Mouse (Mus musculus): ENCODE data around the gene Gtf2f2. TPM values are rescaled to one million over a fixed set of nuclear protein-coding genes. Genes with fewer than 3 reads are reported as not detected.
"Not testable (repeated sequence)": the region's sequence is repeated elsewhere in the genome, so short reads cannot be mapped to it uniquely, and the experiment has no call there.

Gtf2f2 gene
- total and polyA plus RNA-seq, 3 experiments = 57.6 to 71.2 TPM; not detected in 1

GRCm38 (mm10) chr14:75931266-75931665, 79.4 kb downstream of the Gtf2f2 start:
- H3K4me1 ChIP-seq (ENCODE audit: control insufficient read depth in 1 of 2, insufficient read depth in 2 of 2, low read length in 2 of 2) = peaks cover 3 to 6% of the 10 kb centered on the region in 2 experiments; a peak in 3 of 4 replicates
- peak; percentile 54 for DNase-seq (ENCODE audit: low read depth, low spot score)
- no peak overlapping the region for H3K27ac ChIP-seq (ENCODE audit: control insufficient read depth, low read depth, low read length)
- H3K36me3 ChIP-seq (ENCODE audit: control insufficient read depth in 1 of 2, insufficient read depth in 2 of 2, low read length in 2 of 2) = peaks cover 5 to 8% of the 10 kb centered on the region in 2 experiments
- TF ChIP-seq CHD1 (IDR thresholded peaks at IDR 0.05; ENCODE audit: low read depth, low read length) (no peak), USF2 (IDR thresholded peaks at IDR 0.05; ENCODE audit: borderline replicate concordance in 1 of 2, insufficient read depth in 1 of 2, low read depth in 1 of 2, low read length in 2 of 2) (no peak), POLR2A (IDR thresholded peaks at IDR 0.05; ENCODE audit: control insufficient read depth in 1 of 2, insufficient read depth in 1 of 2, low read depth in 1 of 2, low read length in 2 of 2, poor library complexity in 1 of 2) (peak in 1 of 2 experiments; percentile 25; a peak in 1 of 4 replicates), NELFE (IDR thresholded peaks at IDR 0.05; ENCODE audit: low read depth, low read length) (peak; percentile 38)
- no peaks in the 10 kb centered on the region for H3K27me3 ChIP-seq (ENCODE audit: control insufficient read depth in 1 of 2, insufficient read depth in 2 of 2, low read length in 2 of 2)
- H3K79me2 ChIP-seq (ENCODE audit: control insufficient read depth, insufficient read depth, low read length, poor library complexity) = peaks cover 4% of the 10 kb centered on the region
- H3K4me3 ChIP-seq (ENCODE audit: control insufficient read depth in 1 of 2, insufficient read depth in 1 of 2, low read depth in 2 of 2, low read length in 2 of 2) = peak overlapping the region; percentile 54 to 59; a peak in 3 of 4 replicates
- peak overlapping the region; percentile 60 for H3K9ac ChIP-seq (ENCODE audit: control insufficient read depth, low read depth, low read length, poor library complexity, severe bottlenecking)
- H3K9me3 ChIP-seq (replicated peaks; ENCODE audit: insufficient read depth, low read length) = no peaks in the 10 kb centered on the region

- not testable (repeated sequence) for H3K36me3 ChIP-seq (ENCODE audit: control insufficient read depth in 1 of 2, insufficient read depth in 2 of 2, low read length in 2 of 2); H3K9ac ChIP-seq (ENCODE audit: control insufficient read depth, low read depth, low read length, poor library complexity, severe bottlenecking); H3K4me3 ChIP-seq (ENCODE audit: control insufficient read depth in 1 of 2, insufficient read depth in 1 of 2, low read depth in 2 of 2, low read length in 2 of 2); H3K27ac ChIP-seq (ENCODE audit: control insufficient read depth, low read depth, low read length); H3K4me1 ChIP-seq (ENCODE audit: control insufficient read depth in 1 of 2, insufficient read depth in 2 of 2, low read length in 2 of 2); H3K79me2 ChIP-seq (ENCODE audit: control insufficient read depth, insufficient read depth, low read length, poor library complexity); DNase-seq (ENCODE audit: low read depth, low spot score); H3K27me3 ChIP-seq (ENCODE audit: control insufficient read depth in 1 of 2, insufficient read depth in 2 of 2, low read length in 2 of 2); H3K9me3 ChIP-seq (replicated peaks; ENCODE audit: insufficient read depth, low read length)
Observed at GRCm38 (mm10) chr14:75929713-75930112, 81.0 kb downstream of the Gtf2f2 start.

GRCm38 (mm10) chr14:75923314-75924052, 87.2 kb downstream of the Gtf2f2 start:
- TF ChIP-seq TBP (IDR thresholded peaks at IDR 0.05; ENCODE audit: low read depth, low read length) (no peak), SIN3A (IDR thresholded peaks at IDR 0.05; ENCODE audit: low read length) (no peak), MYB (IDR thresholded peaks at IDR 0.05; ENCODE audit: low read depth, low read length) (no peak), USF2 (IDR thresholded peaks at IDR 0.05; ENCODE audit: borderline replicate concordance in 1 of 2, insufficient read depth in 1 of 2, low read depth in 1 of 2, low read length in 2 of 2) (no peak), E2F4 (IDR thresholded peaks at IDR 0.05; ENCODE audit: borderline replicate concordance, low read depth, low read length) (no peak), EP300 (IDR thresholded peaks at IDR 0.05; ENCODE audit: low read depth in 1 of 2, low read length in 2 of 2) (no peak), POLR2A (IDR thresholded peaks at IDR 0.05; ENCODE audit: control insufficient read depth in 1 of 2, insufficient read depth in 1 of 2, low read depth in 1 of 2, low read length in 2 of 2, poor library complexity in 1 of 2) (no peak), ELF1 (IDR thresholded peaks at IDR 0.05; ENCODE audit: low read depth, low read length) (no peak), MXI1 (IDR thresholded peaks at IDR 0.05; ENCODE audit: low read depth, low read length) (no peak), RAD21 (IDR thresholded peaks at IDR 0.05; ENCODE audit: low read depth, low read length) (no peak), GABPA (IDR thresholded peaks at IDR 0.05; ENCODE audit: low read depth, low read length) (no peak), NRF1 (IDR thresholded peaks at IDR 0.05; ENCODE audit: insufficient read depth, low read depth, low read length, poor library complexity, severe bottlenecking) (no peak)
- no peaks in the 10 kb centered on the region for H3K4me1 ChIP-seq (ENCODE audit: control insufficient read depth in 1 of 2, insufficient read depth in 2 of 2, low read length in 2 of 2)
- DNase-seq (ENCODE audit: low read depth, low spot score) = no peak
- H3K9ac ChIP-seq (ENCODE audit: control insufficient read depth, low read depth, low read length, poor library complexity, severe bottlenecking) = no peak overlapping the region
- H3K36me3 ChIP-seq (ENCODE audit: control insufficient read depth in 1 of 2, insufficient read depth in 2 of 2, low read length in 2 of 2) = peaks cover 0 to 9% of the 10 kb centered on the region in 2 experiments; a peak in 2 of 4 replicates
- no peak overlapping the region for H3K27ac ChIP-seq (ENCODE audit: control insufficient read depth, low read depth, low read length)
- no peaks in the 10 kb centered on the region for H3K27me3 ChIP-seq (ENCODE audit: control insufficient read depth in 1 of 2, insufficient read depth in 2 of 2, low read length in 2 of 2)
- no peaks in the 10 kb centered on the region for H3K9me3 ChIP-seq (replicated peaks; ENCODE audit: insufficient read depth, low read length)
- no peak overlapping the region for H3K4me3 ChIP-seq (ENCODE audit: control insufficient read depth in 1 of 2, insufficient read depth in 1 of 2, low read depth in 2 of 2, low read length in 2 of 2)
- H3K79me2 ChIP-seq (ENCODE audit: control insufficient read depth, insufficient read depth, low read length, poor library complexity) = peaks cover 3% of the 10 kb centered on the region; the same call in 1 of the 2 replicates

All from MEL (cell line).